Mouse (Mus musculus) olfactory bulb, adult 2 months (tissue): ENCODE data around the gene Cavin4.

Experiments used
- CTCF ChIP-seq: fragments of 200-500 bp; IDR thresholded peaks from 2 replicates; pipeline ENCODE4 v1.5.1; 2012; ENCODE audit warnings: low read depth, mild to moderate bottlenecking, low read length, moderate library complexity; ENCODE audit not compliant: insufficient read depth
- POLR2A ChIP-seq: fragments of 200-500 bp; IDR thresholded peaks from 2 replicates; pipeline ENCODE4 v1.6.1; 2012; ENCODE audit warnings: mild to moderate bottlenecking, low read depth, low read length, moderate library complexity; ENCODE audit not compliant: insufficient read depth

- TF ChIP-seq CTCF (no peak), POLR2A (no peak)
These were observed 53.5 kb downstream of the Cavin4 start for GRCm38 (mm10) chr4:48716817-48717216.
